Mouse (Mus musculus): Measurements from ENCODE around the gene 4930455H04Rik. TPM values are rescaled to one million over a fixed set of nuclear protein-coding genes. Genes with fewer than 3 reads are reported as not detected.

Gene 4930455H04Rik
- total RNA-seq, 2 experiments from 2014 or later, result 0.31 to 0.37 TPM

DNA sequence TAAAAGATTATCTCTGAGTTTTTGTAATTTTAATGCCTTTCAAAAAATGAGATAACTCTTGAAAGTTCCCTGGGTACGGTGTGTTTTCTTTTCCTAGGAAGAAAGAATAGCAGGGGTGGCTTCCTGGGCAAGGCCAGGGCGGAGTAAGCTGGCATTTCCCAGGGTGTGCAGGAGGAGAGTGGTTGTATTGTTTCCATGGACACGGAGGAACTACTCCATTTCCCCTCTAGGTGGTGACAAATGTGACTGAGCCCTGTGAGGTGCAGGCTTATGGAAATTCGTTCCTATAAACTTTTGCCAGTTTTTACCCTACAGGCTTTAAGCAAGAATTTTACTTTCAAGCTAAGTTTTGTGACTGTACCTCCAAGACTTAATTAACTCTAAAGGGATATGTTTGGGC is 1.8 kb upstream of the 4930455H04Rik start:
- intact Hi-C loops (cut with DNase I), result loop anchor here (2.0 to 5.0 kb wide), 6 partner anchors 13 to 471 kb away; no protein-coding TSS in a partner anchor
- peak; percentile 80 to 83 for DNase-seq

DNA sequence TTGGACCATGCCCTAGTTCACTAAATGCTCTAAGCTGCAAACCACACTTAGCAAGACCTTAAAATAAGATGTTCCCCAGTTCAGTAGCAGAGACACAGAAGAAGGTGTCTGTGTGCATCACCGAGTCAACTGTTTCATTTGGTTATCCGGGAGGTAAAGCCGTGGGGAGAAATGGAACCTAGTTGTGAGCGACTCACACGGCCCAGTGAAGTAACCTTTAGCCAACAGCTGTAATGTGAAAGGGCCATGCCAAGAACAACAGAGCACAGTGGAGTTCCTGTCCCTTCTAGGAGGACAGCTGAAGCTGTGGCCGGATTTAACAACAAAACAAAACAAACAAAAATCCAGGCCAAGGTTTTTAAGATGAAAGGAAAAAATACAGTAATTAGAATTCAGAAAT is 1.3 kb upstream of the 4930455H04Rik start:
- intact Hi-C loops (cut with DNase I), result loop anchor here (2.0 to 5.0 kb wide), 6 partner anchors 14 to 471 kb away; no protein-coding TSS in a partner anchor
- peak; percentile 75 for DNase-seq

DNA sequence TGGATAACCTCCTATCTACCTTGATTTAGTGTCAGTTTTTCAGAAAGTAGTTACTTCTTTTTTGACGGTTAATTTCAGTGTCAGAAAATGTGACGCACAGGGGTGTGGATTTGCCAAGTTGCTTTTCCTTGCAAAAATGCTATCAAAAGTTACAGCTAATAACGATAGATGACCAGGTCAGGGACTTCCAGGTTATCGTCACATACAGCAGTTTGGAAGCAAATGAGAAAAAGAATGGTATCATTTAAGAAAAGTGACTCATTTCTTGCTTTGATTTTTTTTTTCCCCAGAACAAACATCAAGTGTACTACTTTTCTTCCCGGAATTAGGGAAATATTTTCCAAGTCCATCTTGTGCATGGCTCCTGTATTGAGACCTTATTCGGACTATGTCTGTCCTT is 631 bp upstream of the 4930455H04Rik start:
- intact Hi-C loops (cut with DNase I), result loop anchor here (2.0 to 5.0 kb wide), 6 partner anchors 15 to 470 kb away; no protein-coding TSS in a partner anchor
- no peak for DNase-seq

DNA sequence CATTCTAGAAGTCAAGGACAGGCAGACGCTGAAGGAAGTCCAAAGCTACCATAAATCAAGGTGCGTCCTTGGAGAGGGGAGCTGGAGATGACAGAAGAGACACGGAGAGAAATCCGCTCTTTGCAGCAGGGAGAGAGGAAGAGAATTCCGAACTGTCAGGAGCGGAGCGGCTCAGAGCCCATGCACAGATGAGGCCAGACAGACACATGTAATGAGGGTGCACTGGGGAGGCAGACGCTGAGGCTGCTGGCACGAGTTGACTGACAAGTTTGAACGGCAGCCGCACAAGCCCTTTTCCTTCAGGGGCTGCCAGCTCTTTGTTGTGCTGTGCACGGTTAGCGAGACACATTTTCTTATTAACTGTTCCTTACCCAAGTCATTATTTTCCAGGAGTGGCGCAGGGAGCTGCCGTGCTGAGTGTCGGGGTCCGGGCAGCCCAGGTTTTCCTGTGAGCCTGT is 502 bp downstream of the 4930455H04Rik start, which contains the start of gene Palmd:
Gene Palmd, minus strand, starts transcription at position 448 of the 458 bp plus-strand sequence.
- DNase-seq, result peak; percentile 81 to 83
- intact Hi-C loops (cut with DNase I), result loop anchor here (5.0 kb wide), 4 partner anchors 54 to 469 kb away; no protein-coding TSS in a partner anchor

DNA sequence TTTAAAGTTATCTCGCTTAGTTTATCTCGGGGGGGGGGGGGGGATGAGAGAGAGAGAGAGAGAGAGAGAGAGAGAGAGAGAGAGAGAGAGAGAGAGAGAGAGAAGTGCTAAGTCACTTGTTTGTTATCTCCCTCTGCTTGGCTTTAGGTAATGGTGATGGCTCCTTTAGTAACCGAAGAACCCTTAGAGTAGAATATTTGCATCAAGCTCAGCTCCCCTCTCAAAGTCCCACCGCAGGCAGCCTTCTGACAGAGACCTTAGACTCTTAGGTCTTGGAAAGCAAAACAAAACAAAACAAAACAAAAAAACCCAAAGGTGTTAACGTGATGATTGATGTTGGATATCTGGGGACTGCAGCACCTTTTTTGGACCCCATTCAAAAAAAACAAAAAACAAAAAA is 936 bp downstream of the 4930455H04Rik start:
- intact Hi-C loops (cut with DNase I), result loop anchor here (5.0 kb wide), 4 partner anchors 53 to 468 kb away; no protein-coding TSS in a partner anchor
- DNase-seq, result no peak

GRCm38 (mm10) chr3:116969786-116970185 is 1.7 kb downstream of the 4930455H04Rik start:
- DNase-seq, result no peak
- intact Hi-C loops (cut with DNase I), result loop anchor here (5.0 kb wide), 4 partner anchors 53 to 468 kb away; no protein-coding TSS in a partner anchor

GRCm38 (mm10) chr3:116981811-116982575 is 13.9 kb downstream of the 4930455H04Rik start:
- DNase-seq, result peak in 1 of 2 experiments; percentile 38
- intact Hi-C loops (cut with DNase I), result no loop called here

GRCm38 (mm10) chr3:116985042-116985455 is 17.0 kb downstream of the 4930455H04Rik start:
- no peak for DNase-seq
- intact Hi-C loops (cut with DNase I), result no loop called here

- DNase-seq, result no peak
- intact Hi-C loops (cut with DNase I), result no loop called here
Measured at GRCm38 (mm10) chr3:116985741-116986140, 17.7 kb downstream of the 4930455H04Rik start.

DNA sequence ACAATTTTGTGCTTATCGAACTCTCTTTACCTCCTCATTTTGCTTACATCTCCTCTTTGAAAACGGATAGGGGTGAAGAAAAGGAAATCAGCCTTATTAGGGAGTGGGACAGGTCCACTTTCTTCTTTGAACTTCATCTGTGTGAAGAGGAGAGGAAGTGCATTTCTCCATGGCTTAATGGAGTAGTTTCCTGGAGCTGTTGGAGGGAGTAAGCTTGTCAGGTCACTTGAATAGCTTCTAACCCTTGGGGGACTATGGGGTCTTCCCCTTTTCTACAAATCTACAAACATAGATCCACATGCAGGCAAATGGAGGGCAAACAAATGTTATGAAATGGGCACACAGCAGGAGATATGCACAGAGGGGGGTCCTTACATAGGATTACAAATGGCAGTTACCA is 18.4 kb downstream of the 4930455H04Rik start:
- DNase-seq, result no peak
- intact Hi-C loops (cut with DNase I), result no loop called here

DNA sequence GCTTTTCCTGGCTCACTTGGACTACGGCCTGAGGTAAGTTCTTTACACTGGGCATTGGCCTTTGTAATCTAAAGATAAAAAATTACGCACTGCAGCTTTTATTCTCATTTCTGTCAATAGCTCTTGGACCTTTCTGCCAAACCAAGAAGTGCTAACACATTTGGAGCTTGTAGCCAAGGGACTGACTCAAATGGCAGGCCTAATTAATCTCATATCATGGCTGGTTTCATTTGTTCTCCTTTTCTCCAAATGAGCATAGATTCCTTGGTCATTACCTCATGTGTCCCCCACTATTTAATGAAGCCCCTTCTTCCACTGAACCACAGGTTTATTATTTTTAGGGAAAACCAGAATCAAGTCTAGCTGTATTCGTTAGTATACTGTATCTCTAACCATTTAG is 20.2 kb downstream of the 4930455H04Rik start:
- intact Hi-C loops (cut with DNase I), result no loop called here
- DNase-seq, result no peak

GRCm38 (mm10) chr3:116991180-116991579 is 23.1 kb downstream of the 4930455H04Rik start:
- intact Hi-C loops (cut with DNase I), result no loop called here
- no peak for DNase-seq

- intact Hi-C loops (cut with DNase I), result no loop called here
- DNase-seq, result no peak
Measured at GRCm38 (mm10) chr3:116993011-116993410, 24.9 kb downstream of the 4930455H04Rik start.

DNA sequence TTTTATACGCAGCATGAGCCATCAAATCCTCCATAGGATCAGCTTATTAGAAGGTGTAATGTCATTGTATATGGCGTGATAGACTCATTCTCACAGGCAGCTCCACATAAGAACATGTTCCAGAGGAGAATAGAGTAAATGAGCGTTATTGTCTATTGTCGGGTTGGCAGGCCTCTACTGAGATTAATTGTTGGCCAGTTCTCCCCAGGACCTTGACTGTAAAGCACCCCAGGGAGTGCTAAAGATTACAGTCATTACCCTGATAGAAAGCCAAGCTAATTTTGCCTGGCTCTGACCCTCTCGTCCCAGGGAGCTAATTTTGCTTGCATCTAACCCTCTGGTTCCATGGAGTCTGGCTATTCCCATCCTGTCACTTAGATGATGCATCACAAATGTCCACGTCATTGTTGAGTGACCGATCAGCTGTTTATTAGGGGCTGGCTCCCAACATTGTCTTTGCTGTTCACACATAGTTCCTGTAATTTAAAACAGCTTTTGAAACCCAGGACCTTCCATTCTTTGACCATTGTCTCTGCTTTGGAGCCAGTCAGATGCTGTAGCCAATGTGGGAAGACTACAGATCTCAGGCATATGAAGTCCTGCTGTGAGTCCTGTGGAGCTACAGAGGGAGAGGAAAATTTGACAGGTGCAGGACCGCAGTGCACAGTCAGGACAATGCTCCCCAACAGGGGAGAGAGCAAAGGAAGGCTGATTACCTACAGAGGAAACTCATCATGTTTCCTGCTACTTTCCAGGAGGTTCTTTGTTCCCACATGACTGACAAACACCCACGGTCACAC is 33.8 kb downstream of the 4930455H04Rik start:
- no peak for DNase-seq
- intact Hi-C loops (cut with DNase I), result no loop called here

DNA sequence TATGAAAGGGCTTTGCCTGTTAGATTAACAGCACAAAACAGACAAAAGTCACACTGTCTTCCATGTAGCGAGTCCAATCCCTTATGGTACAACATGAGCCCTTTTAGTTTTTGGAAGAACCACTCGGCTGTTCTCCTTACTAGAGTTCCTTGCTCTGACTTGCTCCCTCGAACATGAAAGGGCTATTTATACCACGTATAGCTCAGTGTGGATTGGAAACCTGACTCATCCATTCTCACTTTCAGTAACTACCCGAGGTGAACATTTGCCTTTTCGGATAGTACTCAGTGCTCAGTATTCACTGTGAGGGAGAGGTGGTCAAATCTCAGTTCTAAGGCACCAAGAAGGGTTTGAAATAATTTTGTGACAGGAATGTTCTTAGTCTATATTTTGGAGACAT is 35.3 kb downstream of the 4930455H04Rik start:
- intact Hi-C loops (cut with DNase I), result no loop called here
- no peak for DNase-seq

GRCm38 (mm10) chr3:117006636-117007035 is 38.6 kb downstream of the 4930455H04Rik start:
- intact Hi-C loops (cut with DNase I), result no loop called here
- DNase-seq, result no peak

DNA sequence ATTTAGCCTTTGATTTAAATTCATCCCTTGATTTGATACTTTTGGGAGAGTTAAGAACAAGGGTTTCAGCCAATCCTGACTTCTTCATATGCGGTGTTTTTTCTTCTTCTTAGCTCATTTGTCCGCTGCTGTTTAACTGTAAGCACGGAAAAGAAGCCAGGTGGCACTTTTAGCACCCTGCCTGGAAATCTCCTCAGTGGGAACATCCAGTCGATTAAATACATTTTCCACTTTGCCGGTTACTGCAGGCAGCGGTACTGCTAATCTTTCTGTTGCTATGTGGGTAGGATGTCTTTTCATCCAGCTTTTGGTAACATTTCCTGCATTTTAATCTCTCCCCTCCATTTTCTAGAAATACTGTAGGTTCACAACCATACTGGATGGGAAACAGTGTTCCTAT is 39.3 kb downstream of the 4930455H04Rik start:
- intact Hi-C loops (cut with DNase I), result no loop called here
- no peak for DNase-seq

GRCm38 (mm10) chr3:117010182-117010581 is 42.1 kb downstream of the 4930455H04Rik start:
- no peak for DNase-seq
- intact Hi-C loops (cut with DNase I), result no loop called here

DNA sequence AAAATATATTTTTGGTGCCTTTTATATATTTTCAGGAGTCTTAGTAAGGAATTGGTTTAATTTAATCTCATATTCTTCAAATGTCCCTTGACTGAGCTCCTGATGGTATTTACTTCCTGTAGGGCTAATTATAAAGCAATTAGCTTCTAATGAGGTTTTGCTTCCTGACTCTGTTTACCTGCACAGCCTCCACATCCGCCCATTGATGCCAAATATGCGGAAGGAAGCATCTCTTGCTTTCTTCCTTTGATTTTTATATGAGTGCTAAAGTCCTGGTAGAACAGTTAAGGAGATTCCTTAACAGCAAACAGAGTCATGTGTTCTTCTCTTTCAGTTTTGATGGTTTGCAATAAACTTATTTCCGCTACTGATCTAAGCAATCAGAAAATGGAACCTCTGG is 52.3 kb downstream of the 4930455H04Rik start:
- DNase-seq, result peak in 1 of 2 experiments; percentile 12
- intact Hi-C loops (cut with DNase I), result loop anchor here (5.0 kb wide), 1 partner anchor 53 kb away; the partner anchor contains the start of genes 4930455H04Rik and Palmd

- intact Hi-C loops (cut with DNase I), result loop anchor here (5.0 kb wide), 1 partner anchor 55 kb away; the partner anchor contains the start of genes 4930455H04Rik and Palmd
- DNase-seq, result no peak
Measured at GRCm38 (mm10) chr3:117021907-117022306, 53.8 kb downstream of the 4930455H04Rik start.

- intact Hi-C loops (cut with DNase I), result loop anchor here (5.0 kb wide), 1 partner anchor 57 kb away; the partner anchor contains the start of genes 4930455H04Rik and Palmd
- DNase-seq, result no peak
Measured at GRCm38 (mm10) chr3:117024111-117024510, 56.0 kb downstream of the 4930455H04Rik start.

Data from heart, postnatal 10 days (tissue).